Mouse (Mus musculus) heart, adult 2 months (tissue): ENCODE results near the gene Crb3. TPM values are rescaled to one million over a fixed set of nuclear protein-coding genes. Genes with fewer than 3 reads are reported as not detected.

Experiments
- DNase-seq, 2 experiments: peaks; one replicate each; pipeline ENCODE4 v3.0.0; 2021
- H3K27ac ChIP-seq: fragments of 200-600 bp; 2 replicates; pipeline ENCODE4 v1.8.1; 2022
- H3K27me3 ChIP-seq: fragments of 200-500 bp; 2 replicates; pipeline ENCODE4 v1.6.1; 2012; ENCODE audit warnings: mild to moderate bottlenecking, low read length, inconsistent platforms, mixed read lengths; ENCODE audit not compliant: control insufficient read depth, insufficient read depth
- H3K36me3 ChIP-seq: fragments of 200-500 bp; 2 replicates; pipeline ENCODE4 v1.6.1; 2012; ENCODE audit warnings: low read length, inconsistent platforms; ENCODE audit not compliant: control insufficient read depth, insufficient read depth
- H3K4me1 ChIP-seq: fragments of 200-500 bp; 2 replicates; pipeline ENCODE4 v1.6.1; 2011; ENCODE audit warnings: low read length; ENCODE audit not compliant: control insufficient read depth, insufficient read depth
- H3K4me3 ChIP-seq: fragments of 200-600 bp; 2 replicates; pipeline ENCODE4 v1.8.1; 2022
- H3K79me2 ChIP-seq: fragments of 200-500 bp; replicated peaks from 2 replicates; pipeline ENCODE4 v1.6.1; 2012; ENCODE audit warnings: mild to moderate bottlenecking, inconsistent platforms, low read length, moderate library complexity, mixed read lengths; ENCODE audit not compliant: control insufficient read depth, insufficient read depth
- H3K9ac ChIP-seq: fragments of 200-500 bp; 2 replicates; pipeline ENCODE4 v1.6.1; 2012; ENCODE audit warnings: low read depth, mild to moderate bottlenecking, control low read depth, inconsistent platforms, low read length, mixed read lengths
- CTCF ChIP-seq: fragments of 200-600 bp; IDR thresholded peaks from 2 replicates; pipeline ENCODE4 v1.8.1; 2022; ENCODE audit warnings: antibody characterized with exemption, mild to moderate bottlenecking, moderate library complexity
- EP300 ChIP-seq: fragments of 200-500 bp; IDR thresholded peaks from 2 replicates; pipeline ENCODE4 v1.6.1; 2011; ENCODE audit warnings: low read depth, low read length, control low read depth; ENCODE audit not compliant: insufficient read depth
- POLR2A ChIP-seq: fragments of 200-500 bp; IDR thresholded peaks from 2 replicates; pipeline ENCODE4 v1.6.1; 2011; ENCODE audit warnings: mild to moderate bottlenecking, low read depth, low read length, control low read depth; ENCODE audit not compliant: insufficient read depth
- WGBS: fragments of 180-500 bp; shearing (Covaris S2); methylation state at CpG from one replicate; pipeline ENCODE4 v1.1.7; 2018; 5-methylcytosine and 5-hydroxymethylcytosine counted together
- intact Hi-C: fragments of 180-260 bp; cut with DNase I; formaldehyde crosslinking; loops from one replicate; pipeline ENCODE4 v1.15.1; 2025
- polyA plus RNA-seq: library from polyadenylated mRNA; depleted of rRNA; stranded (reverse); fragments of >200 nt; gene quantifications from 2 replicates; pipeline ENCODE4 v1.2.3, GENCODE M21; 2012
- total RNA-seq, 2 experiments: library from RNA; stranded (reverse); gene quantifications; 2 replicates each; pipeline ENCODE4 v1.2.3; 2021

The Crb3 gene
- total and polyA plus RNA-seq, 3 experiments, result 1.2 TPM; not detected in 2

DNA sequence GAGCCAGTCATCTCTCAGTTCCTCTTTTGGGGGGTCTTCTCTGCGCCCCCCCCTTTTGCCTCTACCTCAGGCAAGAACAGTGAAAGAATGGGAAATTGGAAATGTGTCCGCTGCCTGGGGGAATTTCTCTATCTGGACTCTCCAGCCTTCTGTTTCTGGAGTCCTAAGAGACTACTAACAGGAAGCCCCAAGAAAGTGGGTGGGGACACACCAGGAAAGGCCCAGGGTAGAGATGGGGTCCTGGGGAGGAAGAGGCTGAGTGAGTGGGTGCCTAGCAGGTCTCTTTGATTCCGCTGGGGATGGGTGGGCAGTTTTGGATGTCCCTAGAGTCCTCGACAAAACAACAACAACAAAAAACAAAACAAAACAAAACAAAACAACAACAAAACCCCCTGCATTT is 45.6 kb downstream of the Crb3 start:
- Histone ChIP-seq H3K27me3 (0 out of 2 replicates have a peak, but pooled peaks cover 2% of the 10 kb centered on the region), H3K4me3 (no peak overlapping the region), H3K79me2 (no peaks in the 10 kb centered on the region), H3K4me1 (no peaks in the 10 kb centered on the region), H3K9ac (no peak overlapping the region), H3K27ac (peak overlapping the region; percentile 48), H3K36me3 (no peaks in the 10 kb centered on the region)
- DNase-seq, result no peak
- intact Hi-C loops, result no loop called here
- 36% methylated on average over 4 of the region's 4 CpGs for WGBS
- no peak for TF ChIP-seq POLR2A
- TF ChIP-seq CTCF, result no peak
- no peak for TF ChIP-seq EP300

DNA sequence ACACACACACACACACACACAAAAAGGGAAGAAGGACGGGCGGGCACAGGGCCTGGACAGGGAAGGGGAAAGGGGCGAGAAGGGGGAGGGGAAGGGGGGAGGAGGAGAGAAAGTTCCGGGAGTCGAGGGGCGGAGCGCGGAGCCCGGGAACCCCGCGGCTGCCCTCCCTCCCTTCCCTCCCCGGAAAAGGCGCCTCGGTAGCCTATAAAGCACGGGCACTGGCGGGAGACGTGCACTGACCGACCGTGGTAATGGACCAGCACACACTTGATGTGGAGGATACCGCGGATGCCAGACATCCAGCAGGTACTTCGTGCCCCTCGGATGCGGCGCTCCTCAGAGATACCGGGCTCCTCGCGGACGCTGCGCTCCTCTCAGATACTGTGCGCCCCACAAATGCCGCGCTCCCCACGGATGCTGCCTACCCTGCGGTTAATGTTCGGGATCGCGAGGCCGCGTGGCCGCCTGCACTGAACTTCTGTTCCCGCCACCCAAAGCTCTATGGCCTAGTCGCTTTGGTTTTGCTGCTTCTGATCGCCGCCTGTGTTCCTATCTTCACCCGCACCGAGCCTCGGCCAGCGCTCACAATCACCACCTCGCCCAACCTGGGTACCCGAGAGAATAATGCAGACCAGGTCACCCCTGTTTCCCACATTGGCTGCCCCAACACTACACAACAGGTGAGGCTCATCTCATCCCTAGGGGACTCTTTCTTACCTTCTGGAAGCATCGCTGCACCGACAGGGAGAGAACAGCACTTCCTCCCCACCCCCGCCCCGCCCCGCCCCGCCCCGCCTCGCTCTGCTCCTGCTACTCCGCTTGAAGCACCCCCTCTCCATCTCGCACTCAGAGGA is 46.5 kb downstream of the Crb3 start, which contains the start of gene Tnfsf9:
Gene Tnfsf9 (plus strand): TSS at position 145 of the 854 bp plus-strand sequence.
- H3K27ac ChIP-seq, result peak within 1 kb of the TSS; percentile 48
- no peak for TF ChIP-seq EP300
- TF ChIP-seq POLR2A, result peak; percentile 78
- WGBS, result 1% methylated on average over 61 of the region's 61 CpGs

DNA sequence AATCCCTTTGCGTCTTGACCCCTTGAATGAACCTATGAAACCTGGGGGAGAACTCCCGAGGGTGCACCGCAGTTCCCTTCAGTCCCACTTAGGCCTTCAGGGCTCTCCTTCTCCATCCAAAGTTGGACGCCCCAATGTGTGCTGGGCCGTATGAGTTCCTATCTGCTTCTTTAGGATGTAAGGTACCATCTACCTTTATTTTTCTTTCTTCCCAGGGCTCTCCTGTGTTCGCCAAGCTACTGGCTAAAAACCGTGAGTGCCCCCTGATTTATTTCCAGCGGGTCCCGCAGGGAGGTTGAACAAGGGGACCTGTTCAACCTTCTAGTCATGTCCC is 47.1 kb downstream of the Crb3 start:
- intact Hi-C loops, result no loop called here
- no peak for DNase-seq
- no peaks in the 10 kb centered on the region for H3K79me2 ChIP-seq
- 32% methylated on average over 9 of the region's 9 CpGs for WGBS
- H3K27me3 ChIP-seq, result 0 out of 2 replicates have a peak, but pooled peaks cover 2% of the 10 kb centered on the region
- H3K27ac ChIP-seq, result no peak overlapping the region
- no peaks in the 10 kb centered on the region for H3K4me1 ChIP-seq
- no peak overlapping the region; the same call in 1 of the 2 replicates for H3K9ac ChIP-seq
- H3K36me3 ChIP-seq, result no peaks in the 10 kb centered on the region
- no peak for TF ChIP-seq POLR2A
- no peak for TF ChIP-seq EP300
- no peak for TF ChIP-seq CTCF
- peak overlapping the region; percentile 64; the same call in 1 of the 2 replicates for H3K4me3 ChIP-seq

More for the DNA sequence above, 46.5 kb downstream of the Crb3 start, which contains the start of gene Tnfsf9:
- intact Hi-C loops, result no loop called here
- Histone ChIP-seq H3K4me3 (peak within 1 kb of the TSS; percentile 64), H3K9ac (peak within 1 kb of the TSS; percentile 78), H3K4me1 (no peaks in the 10 kb centered on the region), H3K79me2 (no peaks in the 10 kb centered on the region), H3K27me3 (0 out of 2 replicates have a peak, but pooled peaks cover 2% of the 10 kb centered on the region), H3K36me3 (no peaks in the 10 kb centered on the region)
- DNase-seq, result peak; percentile 48 to 67

DNA sequence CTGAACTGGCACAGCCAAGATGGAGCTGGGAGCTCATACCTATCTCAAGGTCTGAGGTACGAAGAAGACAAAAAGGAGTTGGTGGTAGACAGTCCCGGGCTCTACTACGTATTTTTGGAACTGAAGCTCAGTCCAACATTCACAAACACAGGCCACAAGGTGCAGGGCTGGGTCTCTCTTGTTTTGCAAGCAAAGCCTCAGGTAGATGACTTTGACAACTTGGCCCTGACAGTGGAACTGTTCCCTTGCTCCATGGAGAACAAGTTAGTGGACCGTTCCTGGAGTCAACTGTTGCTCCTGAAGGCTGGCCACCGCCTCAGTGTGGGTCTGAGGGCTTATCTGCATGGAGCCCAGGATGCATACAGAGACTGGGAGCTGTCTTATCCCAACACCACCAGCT is 48.2 kb downstream of the Crb3 start:
- WGBS, result 88% methylated on average over 5 of the region's 5 CpGs
- H3K36me3 ChIP-seq, result no peaks in the 10 kb centered on the region
- H3K27me3 ChIP-seq, result 0 out of 2 replicates have a peak, but pooled peaks cover 2% of the 10 kb centered on the region
- no peak overlapping the region for H3K9ac ChIP-seq
- no peak for TF ChIP-seq EP300
- DNase-seq, result no peak
- H3K79me2 ChIP-seq, result no peaks in the 10 kb centered on the region
- H3K27ac ChIP-seq, result no peak overlapping the region
- intact Hi-C loops, result no loop called here
- H3K4me3 ChIP-seq, result no peak overlapping the region
- H3K4me1 ChIP-seq, result no peaks in the 10 kb centered on the region

DNA sequence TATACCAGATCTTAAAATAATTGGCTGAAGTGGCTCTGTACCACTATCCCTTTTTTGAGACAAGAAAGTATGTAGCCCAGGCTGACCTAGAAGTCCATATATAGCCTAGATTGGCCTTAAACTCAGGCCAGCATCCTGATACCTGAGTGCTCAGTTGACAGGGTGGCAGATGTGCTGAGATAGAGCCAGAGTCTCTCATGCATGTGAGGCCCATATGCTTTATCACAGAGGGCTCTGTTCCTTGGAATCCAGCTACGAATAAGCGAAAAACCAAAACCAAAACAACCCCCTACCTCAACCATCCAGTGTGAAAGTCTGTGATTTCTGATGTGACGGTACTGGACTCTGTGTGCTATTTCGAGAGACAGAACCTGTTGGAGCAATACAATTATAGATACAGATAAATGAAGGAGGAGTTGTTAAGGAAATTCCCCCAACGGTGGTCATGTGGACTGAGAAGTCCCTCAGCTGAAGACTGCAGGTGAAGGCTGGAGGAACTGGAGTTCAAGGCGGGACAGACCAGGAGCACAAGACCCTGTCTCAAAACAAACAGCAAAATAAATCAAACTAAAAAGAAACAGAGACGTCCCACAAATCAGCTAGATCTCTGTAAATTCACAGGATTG is 49.2 kb downstream of the Crb3 start:
- no peak overlapping the region for H3K4me3 ChIP-seq
- intact Hi-C loops, result no loop called here
- no peaks in the 10 kb centered on the region for H3K36me3 ChIP-seq
- 78% methylated on average over 7 of the region's 7 CpGs for WGBS
- no peak for TF ChIP-seq EP300
- no peak for TF ChIP-seq POLR2A
- TF ChIP-seq CTCF, result no peak
- H3K27me3 ChIP-seq, result 0 out of 2 replicates have a peak, but pooled peaks cover 2% of the 10 kb centered on the region
- no peaks in the 10 kb centered on the region for H3K79me2 ChIP-seq
- H3K9ac ChIP-seq, result no peak overlapping the region
- no peak overlapping the region for H3K27ac ChIP-seq
- no peak for DNase-seq
- no peaks in the 10 kb centered on the region for H3K4me1 ChIP-seq

DNA sequence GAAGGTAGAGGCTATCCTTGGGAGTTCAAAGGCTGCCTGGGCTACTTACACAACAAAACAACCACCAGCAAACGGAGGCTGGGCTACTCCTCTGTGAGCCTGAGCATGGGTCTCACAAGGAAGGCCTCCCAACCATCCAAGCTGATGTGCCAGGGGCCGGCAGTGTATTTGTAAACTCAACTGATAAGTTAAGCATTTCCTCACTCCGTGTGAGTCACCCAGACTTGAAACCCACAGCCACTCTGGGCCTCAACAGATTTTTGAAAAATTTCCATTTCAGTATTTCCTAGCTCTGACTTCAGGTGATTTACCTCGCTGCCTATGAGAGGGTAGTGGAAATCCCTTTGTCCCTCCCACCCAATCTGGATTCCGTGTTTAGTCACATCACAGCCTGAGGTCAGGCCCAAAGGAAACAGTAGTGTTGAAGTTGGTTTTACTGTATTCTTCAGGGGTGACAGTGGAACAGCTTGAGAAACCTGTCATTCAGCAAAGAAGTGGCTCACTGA is 49.8 kb downstream of the Crb3 start:
- no peak overlapping the region for H3K4me3 ChIP-seq
- H3K9ac ChIP-seq, result no peak overlapping the region
- 0 out of 2 replicates have a peak, but pooled peaks cover 2% of the 10 kb centered on the region for H3K27me3 ChIP-seq
- no peaks in the 10 kb centered on the region for H3K4me1 ChIP-seq
- no peaks in the 10 kb centered on the region for H3K79me2 ChIP-seq
- intact Hi-C loops, result no loop called here
- WGBS, result 39% methylated on average over 5 of the region's 5 CpGs
- no peak for DNase-seq
- no peaks in the 10 kb centered on the region for H3K36me3 ChIP-seq
- H3K27ac ChIP-seq, result no peak overlapping the region
- no peak for TF ChIP-seq EP300
- TF ChIP-seq POLR2A, result no peak
